Mouse (Mus musculus) stomach, postnatal 0 days (tissue): ENCODE data around the gene Msh3. TPM values are rescaled to one million over a fixed set of nuclear protein-coding genes. Genes with fewer than 3 reads are reported as not detected.
"Not testable (repeated sequence)": the region's sequence is repeated elsewhere in the genome, so short reads cannot be mapped to it uniquely, and the experiment has no call there.

Experiments used
- ATAC-seq: fragments of 200-750 bp; cut with Nextera tagmentation; 2 replicates; pipeline ENCODE4 v1.8.0; 2017; ENCODE audit not compliant: low FRiP score, low TSS enrichment
- DNase-seq: peaks from one replicate; pipeline ENCODE4 v3.0.0-alpha.2; 2016; ENCODE audit warnings: low spot score
- H3K27ac ChIP-seq: fragments of 300-500 bp; sonication (generic); replicated peaks from 2 replicates; pipeline ENCODE4 v1.5.1; 2014; ENCODE audit warnings: mild to moderate bottlenecking, control low read depth
- H3K27me3 ChIP-seq: fragments of 300-500 bp; sonication (generic); 2 replicates; pipeline ENCODE4 v1.6.1; 2014; ENCODE audit warnings: low read length; ENCODE audit not compliant: control insufficient read depth, insufficient read depth
- H3K36me3 ChIP-seq: fragments of 300-500 bp; sonication (generic); 2 replicates; pipeline ENCODE4 v1.6.1; 2014; ENCODE audit warnings: low read length, mixed read lengths; ENCODE audit not compliant: control insufficient read depth, insufficient read depth
- H3K4me1 ChIP-seq: fragments of 300-500 bp; sonication (generic); replicated peaks from 2 replicates; pipeline ENCODE4 v1.6.1; 2014; ENCODE audit warnings: antibody characterized with exemption; ENCODE audit not compliant: control insufficient read depth, insufficient read depth
- H3K4me2 ChIP-seq: fragments of 300-500 bp; sonication (generic); replicated peaks from 2 replicates; pipeline ENCODE4 v1.6.1; 2014; ENCODE audit warnings: low read depth, mild to moderate bottlenecking, control low read depth, moderate library complexity
- H3K4me3 ChIP-seq: fragments of 300-500 bp; sonication (generic); 2 replicates; pipeline ENCODE4 v1.5.1; 2014; ENCODE audit warnings: low read depth, low read length, control low read depth
- H3K9ac ChIP-seq: fragments of 300-500 bp; sonication (generic); 2 replicates; pipeline ENCODE4 v1.6.1; 2014; ENCODE audit warnings: mild to moderate bottlenecking, low read length, control low read depth, mixed read lengths
- H3K9me3 ChIP-seq: fragments of 300-500 bp; sonication (generic); 2 replicates; pipeline ENCODE4 v1.6.1; 2016; ENCODE audit warnings: low read length; ENCODE audit not compliant: control insufficient read depth
- CTCF ChIP-seq: IDR thresholded peaks from 2 replicates; pipeline ENCODE4 v1.5.1; 2016; ENCODE audit warnings: antibody characterized with exemption, low read depth, mild to moderate bottlenecking, moderate library complexity
- EP300 ChIP-seq: optimal IDR thresholded peaks from 2 replicates; pipeline ENCODE3; 2016; ENCODE audit warnings: antibody characterized with exemption
- WGBS: fragments of 180-500 bp; shearing (Covaris S2); extraction: QIAGEN DNeasy Blood & Tissue Kit; methylation state at CpG from one replicate; pipeline ENCODE4 v1.1.7; 2014; 5-methylcytosine and 5-hydroxymethylcytosine counted together
- polyA plus RNA-seq: library from polyadenylated mRNA; unstranded; fragments of >200 nt; fragmentation: Nextera tagmentation; extraction: Ambion mirVana; gene quantifications from 2 replicates; pipeline ENCODE4 v1.2.1, GENCODE M21; 2015

The Msh3 gene
- polyA plus RNA-seq, 1 experiment from 2014 or later: 8.3 TPM

DNA sequence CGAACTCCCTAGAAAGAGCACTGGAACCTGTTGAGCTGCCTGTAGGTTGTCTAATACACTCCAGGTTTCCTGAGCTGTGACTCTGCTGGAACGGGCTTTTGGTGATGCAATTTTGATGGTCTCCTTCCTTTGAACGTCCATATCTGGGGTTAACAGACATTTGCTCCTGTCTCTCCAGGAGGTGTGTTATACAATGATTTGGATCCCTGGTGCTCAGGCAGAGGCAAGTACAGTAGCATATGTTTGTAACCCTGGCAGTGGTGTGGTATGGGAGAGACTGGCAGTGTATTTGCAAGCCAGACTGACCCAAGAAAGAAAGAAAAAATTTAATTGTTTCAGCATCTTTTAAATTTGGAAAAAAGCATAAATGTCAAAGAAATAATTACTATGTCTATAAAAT lies 32.6 kb upstream of the Msh3 start:
- ATAC-seq: no peak
- no peaks in the 10 kb centered on the region for H3K36me3 ChIP-seq
- no peaks in the 10 kb centered on the region for H3K9me3 ChIP-seq
- H3K4me3 ChIP-seq: no peak overlapping the region
- TF ChIP-seq EP300: no peak
- no peak for TF ChIP-seq CTCF
- no peak overlapping the region for H3K9ac ChIP-seq
- no peak overlapping the region for H3K4me2 ChIP-seq
- H3K27ac ChIP-seq: no peak overlapping the region
- no peak for DNase-seq
- 88% methylated on average over 3 of the region's 3 CpGs for WGBS
- no peaks in the 10 kb centered on the region for H3K27me3 ChIP-seq
- H3K4me1 ChIP-seq: no peaks in the 10 kb centered on the region

DNA sequence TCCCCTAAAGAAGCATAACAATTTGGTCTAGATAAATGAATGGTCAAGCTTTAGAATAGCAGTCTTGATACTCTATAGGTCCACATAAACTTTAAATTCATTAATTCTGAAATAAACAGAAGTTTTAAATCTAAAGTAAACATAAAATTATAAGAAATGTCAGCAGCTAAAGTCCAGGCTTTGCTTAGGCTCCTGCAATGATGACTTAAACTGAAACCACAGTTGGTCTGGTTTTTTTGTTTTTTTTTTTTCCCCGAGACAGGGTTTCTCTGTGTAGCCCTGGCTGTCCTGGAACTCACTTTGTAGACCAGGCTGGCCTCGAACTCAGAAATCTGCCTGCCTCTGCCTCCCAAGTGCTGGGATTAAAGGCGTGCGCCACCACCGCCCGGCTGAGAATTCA lies 16.7 kb upstream of the Msh3 start:
- not testable (repeated sequence) for H3K4me3 ChIP-seq, H3K36me3 ChIP-seq, ATAC-seq, H3K4me1 ChIP-seq, DNase-seq, H3K4me2 ChIP-seq, H3K27ac ChIP-seq, H3K27me3 ChIP-seq, H3K9ac ChIP-seq, H3K9me3 ChIP-seq
- WGBS: 94% methylated on average over 6 of the region's 6 CpGs

DNA sequence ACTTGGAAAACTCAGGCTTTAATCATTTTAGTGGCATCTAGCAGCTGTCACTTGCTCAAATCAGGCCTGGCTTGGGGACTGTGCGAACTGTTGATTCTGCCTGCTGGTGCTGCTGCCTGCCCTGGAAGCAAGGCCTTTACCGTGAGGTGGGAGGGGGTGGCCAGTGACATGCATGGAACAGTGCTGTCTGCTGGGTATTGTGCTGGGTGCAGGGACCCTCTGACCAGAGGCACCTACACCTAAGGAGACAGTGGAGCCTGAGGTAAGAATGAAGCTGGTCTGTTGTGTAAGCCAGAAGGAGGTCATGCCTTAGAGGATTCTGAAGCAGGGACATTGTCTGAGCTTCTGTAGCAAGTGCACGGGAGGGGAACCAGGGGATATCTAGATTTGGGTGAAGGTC lies 16.0 kb upstream of the Msh3 start:
- no peak for ATAC-seq
- Histone ChIP-seq H3K4me3 (no peak overlapping the region), H3K4me2 (no peak overlapping the region), H3K4me1 (no peaks in the 10 kb centered on the region), H3K9ac (no peak overlapping the region), H3K27ac (no peak overlapping the region), H3K36me3 (no peaks in the 10 kb centered on the region), H3K27me3 (no peaks in the 10 kb centered on the region), H3K9me3 (no peaks in the 10 kb centered on the region)
- 85% methylated on average over 3 of the region's 3 CpGs for WGBS
- no peak for DNase-seq
- no peak for TF ChIP-seq CTCF
- TF ChIP-seq EP300: no peak

DNA sequence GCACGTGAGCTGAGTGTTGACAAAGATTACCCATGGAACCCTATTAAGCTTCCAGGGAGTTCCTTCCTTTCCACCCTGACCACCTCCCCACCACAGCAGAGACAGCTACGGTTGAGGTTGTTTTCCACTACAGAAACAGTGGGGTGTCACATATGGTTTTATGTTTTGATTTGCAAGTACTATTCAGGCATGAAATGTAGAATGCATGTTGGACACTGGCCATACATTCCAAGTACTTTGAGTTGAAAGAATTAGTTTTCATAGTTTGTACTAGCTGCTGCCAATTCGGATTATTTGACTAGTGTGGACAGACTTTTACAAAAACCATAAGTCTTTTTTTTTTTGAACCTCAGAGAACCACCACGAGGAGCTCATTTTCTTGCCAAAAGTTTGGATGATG lies 10.5 kb upstream of the Msh3 start:
- H3K27ac ChIP-seq: no peak overlapping the region
- H3K4me2 ChIP-seq: no peak overlapping the region
- 53% methylated on average over 4 of the region's 4 CpGs for WGBS
- no peak overlapping the region for H3K9ac ChIP-seq
- TF ChIP-seq EP300: no peak
- no peak for TF ChIP-seq CTCF
- no peak overlapping the region for H3K4me3 ChIP-seq
- H3K9me3 ChIP-seq: no peaks in the 10 kb centered on the region
- ATAC-seq (no peak), DNase-seq (no peak)
- H3K4me1 ChIP-seq: no peaks in the 10 kb centered on the region
- H3K36me3 ChIP-seq: no peaks in the 10 kb centered on the region
- H3K27me3 ChIP-seq: no peaks in the 10 kb centered on the region

DNA sequence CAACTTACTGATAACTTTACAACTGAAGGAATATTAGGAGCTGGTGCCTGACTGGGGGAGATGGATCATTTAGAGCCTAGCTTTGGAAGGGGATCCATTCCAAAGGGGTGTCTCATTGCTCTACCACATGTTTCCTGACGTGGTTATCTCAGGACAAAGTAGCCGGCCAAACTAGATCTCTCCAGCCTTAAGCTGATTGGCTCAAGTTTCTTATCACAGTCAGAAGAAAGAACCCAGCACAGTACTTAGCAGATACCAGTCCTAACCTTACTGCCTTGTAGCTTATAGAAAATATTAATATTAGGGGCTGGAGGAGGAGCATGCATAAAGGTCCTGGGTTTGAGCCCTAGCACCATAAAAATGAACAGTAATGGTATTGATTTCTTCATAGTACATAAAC lies 6.8 kb upstream of the Msh3 start:
- WGBS: 71% methylated on average over 2 of the region's 2 CpGs
- TF ChIP-seq EP300: no peak
- Histone ChIP-seq H3K4me1 (no peaks in the 10 kb centered on the region), H3K27ac (no peak overlapping the region), H3K4me2 (no peak overlapping the region), H3K36me3 (no peaks in the 10 kb centered on the region), H3K9ac (no peak overlapping the region), H3K9me3 (no peaks in the 10 kb centered on the region), H3K4me3 (no peak overlapping the region), H3K27me3 (no peaks in the 10 kb centered on the region)
- no peak for DNase-seq
- no peak for ATAC-seq

DNA sequence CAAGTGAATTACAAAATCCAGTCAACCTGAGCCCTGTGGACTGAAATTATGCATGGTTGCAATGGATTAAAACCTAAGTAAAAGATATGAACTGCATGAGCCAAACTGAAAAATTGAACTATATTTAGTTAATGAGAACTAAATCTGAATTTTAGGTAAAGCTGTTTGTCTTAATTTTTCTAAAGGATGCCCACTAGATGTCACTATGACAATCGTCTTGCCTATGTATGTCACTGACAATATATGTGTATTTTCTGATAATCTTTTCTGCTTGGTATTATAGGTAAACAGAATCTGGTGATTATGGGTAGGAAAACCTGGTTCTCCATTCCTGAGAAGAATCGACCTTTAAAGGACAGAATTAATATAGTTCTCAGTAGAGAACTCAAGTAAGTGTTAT lies 2.8 kb upstream of the Msh3 start:
- H3K4me3 ChIP-seq: no peak overlapping the region
- no peak overlapping the region for H3K9ac ChIP-seq
- H3K27me3 ChIP-seq: no peaks in the 10 kb centered on the region
- no peak for ATAC-seq
- no peak for DNase-seq
- no peak overlapping the region for H3K27ac ChIP-seq
- WGBS: 42% methylated on average over 2 of the region's 2 CpGs
- TF ChIP-seq CTCF (peak; percentile 59), EP300 (no peak)
- H3K4me1 ChIP-seq: no peaks in the 10 kb centered on the region
- no peaks in the 10 kb centered on the region for H3K36me3 ChIP-seq
- no peaks in the 10 kb centered on the region for H3K9me3 ChIP-seq
- H3K4me2 ChIP-seq: no peak overlapping the region

DNA sequence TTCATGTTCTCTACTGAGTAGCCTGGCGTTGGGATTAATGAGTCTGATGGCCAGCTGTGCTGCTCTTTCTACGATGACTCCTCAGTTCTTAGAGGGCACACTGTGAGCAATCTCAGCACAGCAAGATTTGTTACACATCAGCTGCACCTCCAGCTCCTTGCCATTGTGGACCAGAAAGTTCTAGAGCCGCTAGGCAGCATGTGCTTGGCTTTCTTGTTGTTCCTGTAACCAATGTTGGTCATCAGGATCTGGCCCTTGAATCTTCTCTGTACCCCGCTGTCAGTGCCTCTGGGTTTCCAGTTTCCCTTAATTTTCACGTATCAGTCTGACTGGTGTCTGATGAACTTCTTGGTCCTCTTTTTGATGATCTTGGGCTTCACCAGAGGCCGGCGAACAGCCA lies 1.6 kb upstream of the Msh3 start:
- TF ChIP-seq CTCF: no peak
- no peak for TF ChIP-seq EP300
- H3K9me3 ChIP-seq: no peaks in the 10 kb centered on the region
- ATAC-seq (no peak), DNase-seq (no peak)
- H3K9ac ChIP-seq: no peak overlapping the region
- H3K4me2 ChIP-seq: 0 out of 2 replicates have a peak overlapping the region, but pooled peaks have one; percentile 100
- H3K36me3 ChIP-seq: no peaks in the 10 kb centered on the region
- H3K4me1 ChIP-seq: no peaks in the 10 kb centered on the region
- H3K27ac ChIP-seq: no peak overlapping the region
- H3K4me3 ChIP-seq: no peak overlapping the region
- WGBS: 75% methylated on average over 7 of the region's 7 CpGs
- no peaks in the 10 kb centered on the region for H3K27me3 ChIP-seq
